Mouse (Mus musculus) forelimb bud, embryonic 11.5 days (tissue): ENCODE results near the gene Gtf2ird1.
"Not testable (repeated sequence)": the region's sequence is repeated elsewhere in the genome, so short reads cannot be mapped to it uniquely, and the experiment has no call there.

Experiments used
- DNase-seq: peaks from one replicate; pipeline ENCODE4 v3.0.0-alpha.2; 2012; ENCODE audit warnings: low read depth, low spot score

The Gtf2ird1 gene

GRCm38 (mm10) chr5:134475006-134475605 lies 18.6 kb upstream of the Gtf2ird1 start:
- DNase-seq = no peak

GRCm38 (mm10) chr5:134473902-134474301 lies 17.4 kb upstream of the Gtf2ird1 start:
- DNase-seq = no peak

GRCm38 (mm10) chr5:134470538-134471169 lies 14.1 kb upstream of the Gtf2ird1 start:
- no peak for DNase-seq

GRCm38 (mm10) chr5:134469559-134470150 lies 13.1 kb upstream of the Gtf2ird1 start:
- DNase-seq = no peak

- no peak for DNase-seq
Measured at GRCm38 (mm10) chr5:134468158-134468765, 11.7 kb upstream of the Gtf2ird1 start.

- DNase-seq = no peak
Measured at GRCm38 (mm10) chr5:134467030-134467549, 10.6 kb upstream of the Gtf2ird1 start.

- no peak for DNase-seq
Measured at GRCm38 (mm10) chr5:134466296-134467029, 9.9 kb upstream of the Gtf2ird1 start.

GRCm38 (mm10) chr5:134465197-134465596 lies 8.7 kb upstream of the Gtf2ird1 start:
- DNase-seq = no peak

GRCm38 (mm10) chr5:134464225-134464624 lies 7.7 kb upstream of the Gtf2ird1 start:
- DNase-seq = no peak

GRCm38 (mm10) chr5:134462731-134463130 lies 6.2 kb upstream of the Gtf2ird1 start:
- DNase-seq = no peak

- no peak for DNase-seq
Measured at GRCm38 (mm10) chr5:134462316-134462715, 5.8 kb upstream of the Gtf2ird1 start.

- no peak for DNase-seq
Measured at GRCm38 (mm10) chr5:134460546-134460945, 4.0 kb upstream of the Gtf2ird1 start.

- no peak for DNase-seq
Measured at GRCm38 (mm10) chr5:134459096-134459495, 2.6 kb upstream of the Gtf2ird1 start.

- no peak for DNase-seq
Measured at GRCm38 (mm10) chr5:134458416-134458815, 1.9 kb upstream of the Gtf2ird1 start.

GRCm38 (mm10) chr5:134457371-134457770 lies 855 bp upstream of the Gtf2ird1 start:
- no peak for DNase-seq

- DNase-seq = peak; percentile 81
Measured at GRCm38 (mm10) chr5:134455914-134456423, 547 bp downstream of the Gtf2ird1 start.

- peak; percentile 54 for DNase-seq
Measured at GRCm38 (mm10) chr5:134455186-134455895, 1.2 kb downstream of the Gtf2ird1 start.

- no peak for DNase-seq
Measured at GRCm38 (mm10) chr5:134454421-134454820, 2.1 kb downstream of the Gtf2ird1 start.

- no peak for DNase-seq
Measured at GRCm38 (mm10) chr5:134453577-134453976, 2.9 kb downstream of the Gtf2ird1 start.

GRCm38 (mm10) chr5:134446755-134447154 lies 9.8 kb downstream of the Gtf2ird1 start:
- DNase-seq = not testable (repeated sequence)

GRCm38 (mm10) chr5:134445895-134446294 lies 10.6 kb downstream of the Gtf2ird1 start:
- no peak for DNase-seq
